Mouse (Mus musculus): Measurements from ENCODE around the gene Nt5c3b. TPM values are rescaled to one million over a fixed set of nuclear protein-coding genes. Genes with fewer than 3 reads are reported as not detected.

Nt5c3b gene
- total RNA-seq (2021), result 10 to 100 TPM; 53.8 to 58.2 TPM
- long read RNA-seq, experiment 1, transcript Nt5c3b-201 (9 exons, 1,399 nt), result major isoform, 34 of 48 reads
- long read RNA-seq, experiment 1, transcript Nt5c3b-203 (8 exons, 1,348 nt), result minor isoform, 6 of 48 reads
- long read RNA-seq, experiment 1, partial matches to known transcripts, result 2 of 48 reads
- long read RNA-seq, experiment 1, other reads (novel, unspliced or antisense), result 4 of 48 reads
- long read RNA-seq, experiment 2, transcript Nt5c3b-201 (9 exons, 1,399 nt), result major isoform, 19 of 25 reads
- long read RNA-seq, experiment 2, partial matches to known transcripts, result 1 of 25 reads
- long read RNA-seq, experiment 2, other reads (novel, unspliced or antisense), result 4 of 25 reads

DNA sequence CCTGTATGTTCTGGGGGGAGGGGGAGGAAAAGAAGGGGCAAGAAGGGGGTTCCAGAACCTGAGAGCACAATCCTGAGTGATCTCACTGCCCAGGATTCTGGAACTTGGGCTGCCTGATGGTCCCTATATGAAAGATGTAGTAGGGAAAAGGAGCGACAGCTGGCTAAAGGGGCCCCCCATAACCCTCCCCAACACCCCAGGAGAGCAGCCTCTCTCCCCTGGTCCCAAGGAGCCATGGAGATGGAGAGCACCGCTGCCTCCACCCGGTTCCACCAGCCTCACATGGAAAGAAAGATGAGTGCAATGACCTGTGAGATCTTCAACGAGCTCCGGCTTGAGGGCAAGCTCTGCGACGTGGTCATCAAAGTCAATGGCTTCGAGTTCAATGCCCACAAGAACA is at the start of gene Nt5c3b, which contains the start of gene Klhl10:
Gene Nt5c3b, minus strand, starts transcription at position 12 of the 400 bp plus-strand sequence.
Gene Klhl10, plus strand, starts transcription at position 121 of the 400 bp plus-strand sequence.
- DNase-seq, result no peak

DNA sequence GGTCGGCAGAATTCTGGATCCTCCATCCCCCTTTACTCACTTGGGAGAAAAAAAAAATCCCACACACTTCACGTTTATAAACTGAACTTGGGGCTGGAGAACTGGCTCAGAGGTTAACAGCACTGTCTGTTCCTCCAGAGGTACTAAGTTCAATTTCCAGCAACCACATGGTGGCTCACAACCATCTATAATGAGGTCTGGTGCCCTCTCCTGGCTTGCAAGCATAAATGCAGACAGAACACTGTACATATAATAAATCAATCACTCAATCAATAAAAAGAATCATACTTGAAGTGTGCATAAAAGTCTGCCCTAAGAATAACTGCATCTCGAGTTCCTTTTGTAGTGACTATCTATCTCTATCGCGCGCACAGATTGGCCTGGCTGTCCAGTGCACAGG is 49.3 kb upstream of the Nt5c3b start:
- no peak for DNase-seq

DNA sequence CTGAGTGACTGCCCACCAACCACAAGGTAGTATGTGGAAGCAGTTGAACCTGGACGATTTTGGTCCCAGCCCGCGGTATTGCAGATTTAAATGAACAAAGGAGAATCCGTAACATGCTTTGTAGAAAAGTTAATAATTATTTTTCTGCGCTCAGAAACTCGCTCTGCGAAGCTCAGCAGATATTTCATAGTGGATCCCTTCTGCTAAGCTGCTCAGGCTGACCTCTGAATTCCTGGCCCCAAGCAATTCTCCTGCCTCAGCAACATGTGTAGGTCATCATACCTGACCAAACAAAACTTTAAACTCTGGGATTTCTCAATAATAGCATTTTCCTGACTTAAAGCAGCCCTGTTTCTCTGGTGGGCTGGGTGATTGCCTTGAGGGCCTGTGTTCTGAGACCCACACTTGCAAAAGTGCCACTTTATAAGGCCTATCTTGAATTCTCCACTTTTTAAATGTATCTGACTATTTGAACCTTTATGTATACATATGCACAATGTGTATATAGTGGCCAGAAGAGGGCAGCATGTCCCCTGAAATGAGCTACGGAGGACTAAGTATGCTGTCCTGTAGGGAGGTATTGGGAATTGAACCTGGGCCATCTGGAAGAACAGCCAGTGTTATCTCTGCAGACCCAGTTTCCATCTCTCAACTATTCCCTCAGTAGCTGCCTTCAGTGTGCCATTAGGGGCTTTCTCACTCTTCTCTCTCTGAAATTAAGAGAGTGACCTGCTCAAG is 44.4 kb upstream of the Nt5c3b start:
- DNase-seq, result peak in 1 of 2 experiments; percentile 57

DNA sequence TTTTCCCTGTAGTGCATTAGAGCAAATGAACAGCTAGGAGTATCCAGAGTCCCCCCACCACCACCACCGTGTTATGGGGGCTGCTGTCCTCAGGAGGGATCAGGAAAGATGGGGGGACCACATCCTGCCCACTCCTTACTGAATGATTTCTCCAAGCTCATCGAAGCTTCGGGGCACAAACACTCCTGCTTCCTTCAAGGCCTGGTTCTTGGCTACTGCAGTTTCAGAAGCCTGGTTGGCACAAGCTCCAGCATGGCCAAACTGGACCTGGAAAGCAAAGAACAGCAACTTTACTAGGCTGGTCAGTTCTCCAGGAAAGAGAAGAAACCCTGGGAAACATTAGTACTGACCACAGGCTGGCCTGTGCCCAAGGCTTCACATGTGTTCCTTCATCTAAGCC is 42.9 kb upstream of the Nt5c3b start:
- no peak for DNase-seq

DNA sequence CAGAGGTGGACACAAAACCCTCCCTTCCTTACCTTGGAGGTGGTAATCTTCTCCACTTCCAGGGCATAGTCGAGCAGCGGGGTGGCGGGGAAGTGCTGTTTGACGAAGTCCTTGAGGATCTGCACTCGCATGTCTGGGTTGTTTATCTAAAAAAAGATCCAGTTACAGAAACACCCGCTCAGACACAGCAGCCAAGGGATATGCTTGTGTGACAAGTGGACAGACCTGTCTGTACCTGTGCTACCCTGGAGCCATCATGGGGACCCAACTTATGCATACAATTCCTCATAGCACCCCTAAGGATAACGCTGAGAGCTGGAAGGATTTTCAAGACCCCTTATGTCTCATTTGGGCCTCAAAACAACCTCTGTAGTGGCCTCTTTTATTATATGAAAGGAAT is 37.5 kb upstream of the Nt5c3b start:
- DNase-seq, result no peak

DNA sequence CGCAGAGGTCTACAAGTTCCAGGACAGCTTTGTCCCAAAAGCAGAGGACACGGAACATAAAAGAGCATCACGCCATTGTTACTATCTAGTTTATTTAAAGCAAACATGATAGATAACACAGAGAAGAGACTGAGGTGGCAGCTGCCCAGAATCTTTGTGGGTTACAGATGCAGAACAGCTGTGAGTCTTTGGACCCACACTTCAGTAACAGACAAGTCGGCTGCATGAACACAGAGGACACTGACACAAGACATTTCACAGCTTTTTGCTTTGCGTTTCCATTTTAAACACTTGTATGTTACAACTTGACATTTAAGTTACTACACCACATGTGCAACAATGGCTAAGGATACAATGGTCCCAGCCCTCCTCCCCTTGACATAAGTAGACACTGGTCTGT is 34.7 kb upstream of the Nt5c3b start:
- no peak for DNase-seq

DNA sequence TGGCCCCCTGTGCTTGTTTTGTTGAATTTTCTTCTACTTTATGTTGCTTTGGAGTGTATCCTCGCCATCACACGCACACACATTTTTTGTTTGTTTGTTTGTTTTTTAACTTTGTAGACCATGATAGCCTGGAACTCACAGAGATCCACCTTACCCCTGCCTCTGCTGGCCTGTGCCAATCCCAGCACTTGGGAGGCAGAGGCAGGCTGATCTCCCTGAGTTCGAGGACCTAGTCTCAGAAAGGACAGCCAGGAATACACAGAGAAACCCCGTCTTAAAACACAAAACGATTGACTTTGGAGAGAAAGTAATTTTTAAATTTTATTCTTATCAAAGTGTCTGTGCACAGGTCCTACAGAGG is 31.3 kb upstream of the Nt5c3b start:
- no peak for DNase-seq

DNA sequence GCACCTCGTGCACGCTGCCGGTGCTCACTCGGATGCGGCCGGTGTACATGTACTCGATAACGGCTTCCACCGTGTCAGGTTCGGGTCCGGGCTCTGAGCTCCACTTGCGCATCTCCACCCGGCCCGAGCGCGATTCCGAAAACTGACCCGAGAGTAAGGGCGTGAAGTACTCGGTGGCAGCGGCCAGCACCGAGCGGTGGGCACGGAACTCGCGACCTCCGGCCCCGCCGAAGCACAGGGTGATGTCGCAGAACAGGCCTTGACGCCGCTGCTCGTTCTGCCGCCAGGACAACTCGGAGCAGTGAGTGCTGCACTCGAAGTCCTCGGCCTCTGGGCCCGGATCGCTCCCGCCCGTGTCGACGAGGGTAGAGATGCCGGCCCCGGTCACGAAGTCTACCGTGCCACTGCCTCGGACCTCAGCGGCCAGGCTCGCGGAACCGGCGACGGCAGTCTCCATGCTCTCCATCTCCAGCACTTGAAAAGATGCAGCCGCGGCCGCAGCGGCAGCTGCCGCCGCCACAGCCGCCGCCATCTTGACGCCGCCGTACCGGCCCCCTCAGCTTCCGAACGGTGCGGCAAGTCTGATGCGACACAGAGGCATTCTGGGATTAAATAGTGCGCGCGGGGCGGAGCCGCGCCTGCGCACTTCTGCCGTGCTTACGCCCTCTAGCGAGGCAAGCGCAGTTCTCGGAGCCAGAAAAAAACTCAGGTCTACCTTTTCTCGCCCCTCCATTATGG is 30.8 kb upstream of the Nt5c3b start, which contains the start of gene Klhl11:
Gene Klhl11, minus strand, starts transcription at position 545 of the 738 bp plus-strand sequence.
- peak; percentile 92 to 93 for DNase-seq

DNA sequence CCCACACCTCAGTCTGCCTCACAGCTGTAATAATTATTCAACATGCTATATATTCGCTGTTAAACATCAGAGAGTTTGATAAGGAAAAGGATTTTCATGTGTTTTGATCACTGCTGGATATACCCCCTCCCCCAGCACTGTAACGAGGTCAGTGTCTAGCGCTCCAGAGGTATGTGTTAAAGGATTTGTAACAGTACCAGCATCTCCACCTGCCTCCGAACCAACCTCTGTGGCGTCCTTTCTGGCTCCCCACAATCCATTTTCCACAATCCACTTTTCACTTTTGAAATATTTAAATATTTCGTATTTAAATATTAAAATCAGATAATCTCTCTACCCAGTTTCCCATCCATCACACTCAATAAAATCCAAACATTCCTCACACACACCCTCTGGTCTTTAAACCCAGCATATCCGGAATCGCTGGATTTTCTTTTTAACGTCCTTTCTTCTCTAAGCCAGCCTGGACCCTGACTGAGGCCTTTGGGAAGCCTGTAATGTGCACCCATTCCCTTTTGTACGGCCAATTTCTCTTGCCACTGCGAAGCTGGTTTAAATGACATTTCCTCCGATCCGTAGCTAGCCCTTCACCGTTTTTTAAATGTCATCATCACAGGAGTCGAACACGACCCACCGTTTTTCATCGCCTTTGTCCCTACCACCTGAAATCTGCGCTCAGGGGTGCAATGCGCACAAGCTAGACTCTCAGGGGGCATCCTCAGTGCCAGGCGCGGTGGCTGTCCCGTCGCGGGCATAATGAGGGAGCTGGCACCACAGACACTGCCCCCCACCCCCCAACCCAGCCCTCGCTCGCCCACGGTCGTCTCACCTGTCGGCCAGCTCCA is 30.0 kb upstream of the Nt5c3b start:
- no peak for DNase-seq

DNA sequence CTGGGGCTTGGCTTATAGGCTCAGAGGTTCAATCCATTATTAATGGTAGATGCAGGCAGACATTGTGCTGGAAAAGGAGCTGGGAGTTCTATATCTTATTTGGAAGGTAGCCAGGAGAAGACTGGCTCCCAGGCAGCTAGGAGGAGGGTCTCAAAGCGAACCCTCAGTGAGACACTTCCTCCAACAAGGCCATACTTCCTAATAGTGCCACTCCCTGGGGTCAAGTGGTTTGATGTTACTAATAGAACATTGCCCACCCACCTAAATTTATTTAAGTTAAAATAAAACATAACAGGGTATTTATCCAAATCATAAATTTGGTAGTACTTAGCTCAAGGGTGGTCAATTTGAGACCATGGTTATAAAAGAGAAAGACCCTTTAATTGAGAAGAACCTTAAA is 24.2 kb upstream of the Nt5c3b start:
- no peak for DNase-seq

DNA sequence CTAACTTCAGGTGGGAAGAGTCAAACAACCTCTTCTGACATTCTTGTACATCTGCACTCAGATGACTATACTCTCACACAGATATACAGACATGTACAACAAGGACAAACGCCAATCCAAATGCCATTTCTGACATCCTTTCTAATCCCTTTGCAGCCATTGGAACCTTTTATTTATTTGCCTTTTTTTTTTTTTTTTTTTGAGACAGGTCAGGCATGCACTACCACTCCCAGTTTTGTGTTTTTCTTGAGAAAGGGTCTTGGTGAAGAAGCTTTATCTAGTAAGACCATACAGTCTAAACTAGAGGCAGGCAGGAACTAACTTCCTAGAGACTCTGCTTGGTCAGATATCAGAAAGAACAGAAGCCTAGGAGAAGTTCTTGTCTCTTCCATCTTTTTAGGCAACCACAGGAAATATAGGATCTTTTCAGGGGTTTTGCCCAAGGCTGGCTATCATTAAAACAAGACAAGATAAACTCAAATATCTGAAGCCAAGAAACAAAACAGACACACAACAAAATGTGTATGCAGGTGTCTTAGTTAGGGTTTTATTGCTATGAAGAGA is 23.7 kb upstream of the Nt5c3b start:
- no peak for DNase-seq

DNA sequence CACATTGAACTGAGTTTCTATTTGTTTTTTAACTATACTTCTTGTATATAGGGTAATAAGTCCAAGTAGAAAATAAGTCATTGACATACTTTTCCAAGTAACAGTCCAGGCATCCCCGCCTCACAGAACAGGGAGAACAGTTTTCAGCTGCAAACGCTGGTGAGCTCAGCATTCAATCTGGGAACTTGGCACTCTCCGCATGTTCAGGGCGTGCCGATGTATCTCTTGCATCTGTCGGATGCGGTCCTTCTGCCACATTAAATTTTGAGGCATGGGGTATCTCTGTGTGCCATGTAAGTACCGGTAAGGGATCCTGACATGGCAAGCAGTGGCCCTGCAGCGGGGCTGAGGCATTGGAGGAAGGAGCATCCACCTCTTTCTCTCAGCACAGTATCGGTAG is 21.1 kb upstream of the Nt5c3b start:
- no peak for DNase-seq

DNA sequence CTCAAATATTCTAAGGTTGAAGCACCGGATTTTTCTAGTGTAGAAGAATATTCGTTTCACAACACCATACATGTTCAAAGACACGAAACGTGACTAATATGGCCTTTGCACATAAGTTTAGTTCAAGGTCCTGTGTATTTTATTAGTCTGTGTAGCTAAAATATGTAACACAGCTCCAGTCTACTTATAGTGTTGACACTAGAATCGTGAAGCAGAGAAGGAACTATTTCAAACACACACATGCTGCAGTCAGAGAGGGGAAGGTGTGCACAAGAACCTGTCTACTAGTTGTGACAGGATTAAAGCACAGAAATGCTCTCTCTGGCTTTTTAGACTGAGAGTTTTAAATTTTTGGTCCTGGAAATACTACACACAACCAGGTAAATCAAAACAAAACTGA is 16.1 kb upstream of the Nt5c3b start:
- DNase-seq, result no peak

DNA sequence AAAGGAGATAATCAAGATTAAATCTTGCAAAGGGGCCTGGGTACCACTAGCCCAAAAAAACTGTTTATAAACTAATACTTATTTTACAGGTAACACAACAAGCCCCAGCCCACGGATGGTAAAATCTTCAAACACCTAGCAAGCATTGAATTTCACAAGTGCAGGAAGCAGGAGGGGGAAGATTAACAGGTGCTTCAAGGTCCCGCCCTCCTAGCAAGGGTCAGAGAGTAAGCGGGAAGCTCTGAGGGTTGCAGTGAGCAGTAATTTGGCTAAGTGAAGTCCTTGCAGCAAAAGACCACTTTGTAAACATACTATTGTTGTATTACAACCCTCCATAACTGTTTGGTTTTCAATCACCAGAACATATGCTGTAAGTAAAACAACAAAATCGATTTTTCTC is 15.6 kb upstream of the Nt5c3b start:
- DNase-seq, result no peak

DNA sequence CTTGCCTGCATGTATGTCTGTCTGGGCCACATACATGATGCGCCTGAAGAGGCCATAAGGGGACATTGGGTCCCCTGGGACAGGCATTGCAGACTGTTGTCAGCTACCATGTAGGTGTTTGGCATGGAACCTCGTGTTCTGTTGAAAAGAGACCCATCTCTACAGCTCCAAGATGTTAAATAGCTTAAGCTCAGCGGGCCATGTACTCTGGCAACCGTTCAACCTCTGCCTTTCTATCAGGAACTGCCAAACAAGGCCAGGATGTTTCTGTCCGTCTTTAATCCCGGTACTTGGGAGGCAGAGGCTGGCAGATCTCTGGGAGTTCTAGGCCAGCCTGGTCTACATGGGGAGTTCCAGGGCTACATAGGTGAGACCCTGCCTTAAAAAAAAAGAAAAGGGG is 1.0 kb upstream of the Nt5c3b start:
- no peak for DNase-seq

DNA sequence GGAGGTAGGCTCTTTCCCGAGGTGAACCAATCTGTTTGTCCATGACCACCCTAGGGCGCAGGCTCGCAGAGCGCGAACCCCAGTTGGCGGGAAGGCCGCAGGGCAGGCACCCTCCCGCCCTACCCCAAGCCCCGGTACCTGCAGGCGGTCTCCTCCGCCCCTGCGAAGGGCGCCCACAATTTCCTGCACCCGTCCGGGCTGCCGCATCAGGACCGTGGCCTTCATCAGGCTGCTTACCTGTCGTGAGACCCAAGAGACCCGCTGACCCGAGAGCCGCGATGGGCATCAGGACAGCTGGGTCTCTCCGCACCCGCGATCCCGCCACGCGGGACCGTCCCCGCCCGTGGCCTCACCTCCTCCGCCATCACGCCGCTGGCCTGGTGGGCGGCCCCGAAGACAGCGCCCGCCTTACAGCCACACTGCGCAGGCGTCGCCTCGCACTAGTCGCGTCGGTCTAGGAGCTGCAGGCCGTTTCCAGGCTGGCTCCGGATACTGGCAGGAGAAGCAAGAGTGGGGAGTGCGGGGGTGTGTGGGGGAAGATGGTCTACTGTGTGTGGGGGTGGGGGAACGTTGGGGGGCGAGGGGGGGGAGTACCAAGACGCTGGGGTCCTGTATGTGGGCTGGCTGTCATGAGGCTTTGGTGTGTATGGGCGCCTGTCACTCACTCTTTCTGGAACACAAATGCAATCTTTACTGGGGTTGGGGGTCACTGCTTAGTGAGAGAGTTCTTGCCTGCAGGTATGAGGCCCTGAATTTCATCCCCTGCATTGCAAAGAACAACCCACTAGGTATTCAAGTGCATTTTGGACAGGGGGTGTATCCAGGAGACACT is 701 bp downstream of the Nt5c3b start:
- DNase-seq, result peak; percentile 92 to 93

DNA sequence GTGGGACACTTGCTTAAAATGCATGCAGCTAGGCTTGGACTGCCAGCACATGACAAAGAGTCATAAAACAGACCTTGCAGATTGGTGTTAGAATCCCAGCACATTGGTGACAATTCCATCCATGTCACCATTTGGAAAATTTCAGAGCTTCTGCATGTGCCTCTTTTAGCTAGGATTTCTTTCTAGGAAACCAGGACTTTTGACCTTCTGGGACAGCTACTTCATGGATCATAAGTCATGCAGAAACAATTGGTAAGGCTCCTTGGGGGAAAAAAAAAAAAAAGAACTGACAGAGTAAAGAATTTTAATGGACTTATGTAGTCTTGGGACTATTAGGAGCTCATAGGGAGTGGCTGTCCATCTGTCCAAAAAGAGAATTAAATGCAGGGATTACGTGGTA is 3.7 kb downstream of the Nt5c3b start:
- DNase-seq, result no peak

DNA sequence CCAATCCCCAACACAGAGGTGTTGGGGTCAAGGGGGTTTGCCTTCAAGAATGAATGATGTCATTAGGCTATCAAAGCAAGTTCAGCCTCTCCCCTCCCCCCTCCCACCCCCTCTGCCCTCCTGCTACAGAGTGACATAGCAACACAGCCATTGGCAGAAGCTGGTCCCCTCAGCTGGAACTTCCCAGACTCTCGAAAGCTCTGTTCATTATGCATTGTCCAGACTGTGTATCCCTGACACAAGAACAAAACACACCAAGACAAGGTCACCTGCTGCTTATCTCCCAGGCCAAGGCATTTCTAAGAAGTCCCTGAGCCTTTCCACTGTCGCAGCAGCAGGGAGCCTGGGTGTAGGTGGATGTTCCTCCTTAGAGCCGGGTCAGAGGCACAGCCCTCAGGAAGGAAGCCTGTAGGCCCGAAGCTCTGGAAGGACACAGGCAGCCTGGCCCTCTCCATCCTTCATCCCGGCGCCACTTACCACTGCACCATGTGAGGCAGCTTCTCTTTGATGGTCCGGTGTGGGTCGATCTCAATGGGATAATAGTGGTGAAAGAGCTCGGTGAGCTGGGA is 5.8 kb downstream of the Nt5c3b start:
- DNase-seq, result no peak

DNA sequence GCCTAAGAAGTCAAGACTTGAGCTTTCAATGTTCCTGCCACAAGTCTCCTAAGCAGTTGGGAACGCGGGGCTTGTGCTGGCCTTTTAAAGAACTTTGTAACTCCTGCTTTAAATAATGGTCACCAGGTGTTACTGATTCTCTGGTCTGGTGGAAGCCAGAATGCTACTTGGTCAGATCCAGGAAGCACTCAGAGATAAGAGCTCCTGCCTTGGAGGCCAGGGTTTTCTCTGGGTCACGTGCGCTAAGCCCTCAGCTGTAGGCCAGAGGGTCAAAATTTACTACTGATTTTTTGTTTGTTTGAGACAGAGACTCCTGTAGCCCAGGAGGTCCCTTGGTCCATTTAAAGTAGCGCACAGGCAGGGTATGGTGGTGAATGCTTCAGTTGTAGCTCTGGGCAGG is 9.6 kb downstream of the Nt5c3b start:
- DNase-seq, result no peak

DNA sequence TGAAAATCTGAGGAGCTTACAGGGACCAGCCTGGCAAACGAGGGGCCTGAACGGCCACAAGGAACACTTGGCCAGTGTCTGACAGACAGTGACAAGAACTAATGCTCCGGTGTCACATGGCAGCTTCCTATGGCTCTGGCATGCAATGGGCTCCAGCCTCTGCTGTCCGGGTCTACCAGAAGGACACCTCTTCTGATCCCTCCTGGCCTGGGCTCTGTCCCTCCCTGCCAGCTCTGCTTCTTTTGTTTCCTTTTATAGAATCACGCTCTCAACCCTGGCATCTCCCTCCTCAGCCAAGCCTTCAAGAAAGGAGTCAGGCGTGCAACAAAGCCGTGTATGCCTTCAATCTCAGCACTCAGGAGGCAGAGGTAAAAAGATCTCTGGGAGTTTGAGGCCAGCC is 11.6 kb downstream of the Nt5c3b start:
- DNase-seq, result no peak
